Mouse (Mus musculus): Measurements from ENCODE around the gene 1810009A15Rik. TPM values are rescaled to one million over a fixed set of nuclear protein-coding genes. Genes with fewer than 3 reads are reported as not detected.

The 1810009A15Rik gene
- 10 to 100 TPM; 53.7 to 60.3 TPM for polyA plus RNA-seq (2017; shearing (Covaris generic))

DNA sequence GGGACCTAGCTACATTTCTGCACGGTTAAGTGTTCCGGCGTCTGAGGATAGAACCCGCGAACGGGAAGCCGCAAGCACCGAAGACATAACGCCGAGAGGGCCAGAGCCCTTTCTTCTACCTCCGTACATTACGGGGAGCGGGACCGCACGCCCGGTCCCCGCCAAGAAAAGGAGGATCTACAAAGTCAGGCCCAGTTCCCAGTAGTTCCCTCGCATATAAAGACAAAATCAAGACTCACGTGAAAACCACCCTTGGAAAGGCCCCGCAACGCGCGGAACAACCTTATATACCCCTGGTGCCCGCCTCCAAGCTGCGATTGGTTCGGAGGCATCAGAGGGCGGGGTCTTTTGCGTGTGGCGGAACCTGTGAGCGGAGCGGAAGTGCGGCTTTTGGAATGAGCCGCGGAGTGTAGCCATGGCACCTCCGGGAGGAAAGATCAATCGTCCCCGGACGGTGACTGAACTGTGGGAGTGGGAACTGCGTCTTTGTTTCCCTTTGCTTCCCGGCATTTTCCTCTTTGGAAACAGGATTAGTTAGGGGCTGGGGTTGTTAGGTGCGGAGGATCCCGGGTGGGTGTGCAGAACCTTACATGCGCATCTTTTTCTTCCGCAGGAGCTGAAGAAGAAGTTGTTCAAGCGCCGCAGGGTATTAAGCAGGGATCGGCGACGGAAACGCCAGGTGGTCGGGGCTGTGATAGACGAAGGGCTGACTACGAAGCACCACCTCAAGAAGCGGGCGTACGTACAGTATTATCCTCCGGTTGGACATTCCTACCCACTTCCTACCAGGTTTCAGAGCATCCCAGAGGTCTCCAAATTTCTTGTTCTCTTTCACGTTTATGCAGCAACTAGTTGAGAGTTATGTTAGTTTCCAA is at the start of gene 1810009A15Rik, which contains the start of gene Gm49416:
Gene 1810009A15Rik, plus strand, starts transcription at position 343 of the 875 bp plus-strand sequence.
Gene Gm49416, plus strand, starts transcription at position 416 of the 875 bp plus-strand sequence.

DNA sequence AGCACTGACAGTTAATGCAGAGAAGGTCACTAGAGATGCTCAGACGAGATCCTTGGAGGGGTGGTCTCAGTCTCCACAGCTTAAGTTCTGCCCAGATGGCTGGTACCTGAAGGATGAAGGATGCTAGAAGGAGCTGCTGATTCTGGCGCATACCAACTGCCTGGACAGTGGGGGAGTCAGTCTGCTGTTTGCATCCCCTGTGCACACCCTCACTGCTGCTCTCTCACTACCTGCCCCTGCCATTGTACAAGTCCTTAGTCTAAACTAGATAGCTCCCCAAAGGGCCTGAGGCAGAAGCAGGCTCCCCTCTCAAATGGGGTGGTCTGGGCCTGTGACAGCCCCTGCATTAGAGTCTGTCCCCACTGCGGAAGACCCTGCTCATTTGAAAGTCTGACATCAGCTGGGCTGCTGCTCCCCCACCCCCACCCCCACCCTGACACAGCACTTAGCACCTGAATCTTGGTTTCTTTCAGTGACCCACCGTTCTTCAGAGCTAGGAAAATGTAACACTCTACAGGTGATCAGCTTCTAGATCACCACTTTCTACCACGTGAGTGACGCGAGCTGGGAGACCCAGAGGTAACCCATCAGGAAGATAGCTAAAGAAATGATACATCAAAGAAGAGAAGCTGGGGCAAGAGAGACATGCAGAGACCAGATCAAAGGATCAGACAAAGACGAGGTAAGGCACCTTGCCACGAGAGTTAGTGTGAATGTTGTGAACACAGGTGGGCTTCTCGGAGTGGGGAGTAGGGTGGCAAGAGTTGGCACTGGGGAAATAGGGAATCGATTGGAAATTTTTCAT is 49.3 kb upstream of the 1810009A15Rik start, which contains the start of gene Gng3:
Gene Gng3, minus strand, starts transcription at position 92 of the 805 bp plus-strand sequence.

DNA sequence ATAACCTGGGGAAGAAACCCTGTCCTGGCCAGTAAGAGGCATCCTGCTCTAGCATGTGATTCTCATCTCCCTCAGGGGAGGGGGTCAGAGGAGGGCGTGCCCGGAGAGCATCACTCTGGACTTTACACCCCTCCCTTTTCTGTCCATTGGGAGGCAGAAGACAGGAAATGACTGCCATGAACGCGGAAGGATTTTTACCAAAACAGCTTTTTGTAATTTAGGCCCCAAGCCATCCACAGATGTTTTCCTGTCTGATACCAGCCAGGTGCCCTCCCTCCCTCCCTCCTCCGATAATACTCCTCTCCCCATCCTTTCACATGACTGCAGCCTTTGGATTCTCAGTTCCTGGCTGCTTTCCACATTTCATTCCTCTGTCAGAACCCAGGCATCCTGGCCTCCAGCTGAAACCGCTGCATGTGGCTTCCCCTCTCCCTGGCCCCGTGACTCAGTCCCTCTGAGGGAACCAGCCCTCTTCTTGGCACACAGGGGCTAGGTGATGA is 38.2 kb upstream of the 1810009A15Rik start, which contains the start of gene Lrrn4cl:
Gene Lrrn4cl, plus strand, starts transcription at position 367 of the 500 bp plus-strand sequence.

DNA sequence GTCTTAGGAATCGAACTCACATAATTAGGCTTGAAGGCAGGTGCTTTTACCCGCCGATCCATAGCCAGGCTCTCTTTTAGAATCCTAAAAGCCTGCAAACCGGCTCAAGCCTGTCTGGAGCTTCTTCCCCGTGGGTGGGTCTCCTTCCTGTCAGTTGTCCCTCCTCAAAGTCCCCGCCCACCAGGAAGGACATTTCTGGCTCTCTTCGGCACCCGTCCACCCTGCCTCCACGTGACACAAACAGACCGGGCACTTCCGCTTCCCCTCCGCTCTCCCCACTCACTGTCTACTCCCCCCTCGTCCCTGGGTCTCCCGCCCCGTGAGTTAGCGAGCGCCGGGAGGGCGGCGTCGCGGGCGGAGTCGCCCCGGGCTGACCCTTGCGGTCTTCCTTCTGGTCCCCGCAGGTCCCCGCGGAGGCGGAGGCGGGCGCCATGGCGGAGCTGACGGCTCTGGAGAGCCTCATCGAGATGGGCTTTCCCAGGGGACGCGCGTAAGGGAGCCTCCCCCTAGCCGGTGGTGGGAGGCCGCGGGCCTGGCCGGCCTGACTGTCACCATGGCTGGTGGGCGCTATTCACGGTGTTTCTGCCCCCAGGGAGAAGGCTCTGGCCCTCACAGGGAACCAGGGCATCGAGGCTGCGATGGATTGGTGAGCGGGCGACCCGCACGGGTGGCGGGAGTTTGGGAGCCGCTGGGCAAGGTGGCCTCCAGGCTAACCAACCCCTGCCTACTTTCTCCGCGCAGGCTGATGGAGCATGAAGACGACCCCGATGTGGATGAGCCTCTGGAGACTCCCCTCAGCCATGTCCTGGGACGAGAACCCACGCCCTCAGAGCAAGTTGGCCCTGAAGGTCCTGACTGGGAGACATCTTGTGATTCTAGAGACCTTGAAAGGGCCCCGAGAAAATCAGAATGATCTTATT is 17.1 kb upstream of the 1810009A15Rik start, which contains the start of gene Ubxn1:
Gene Ubxn1, plus strand, starts transcription at position 230 of the 920 bp plus-strand sequence.

DNA sequence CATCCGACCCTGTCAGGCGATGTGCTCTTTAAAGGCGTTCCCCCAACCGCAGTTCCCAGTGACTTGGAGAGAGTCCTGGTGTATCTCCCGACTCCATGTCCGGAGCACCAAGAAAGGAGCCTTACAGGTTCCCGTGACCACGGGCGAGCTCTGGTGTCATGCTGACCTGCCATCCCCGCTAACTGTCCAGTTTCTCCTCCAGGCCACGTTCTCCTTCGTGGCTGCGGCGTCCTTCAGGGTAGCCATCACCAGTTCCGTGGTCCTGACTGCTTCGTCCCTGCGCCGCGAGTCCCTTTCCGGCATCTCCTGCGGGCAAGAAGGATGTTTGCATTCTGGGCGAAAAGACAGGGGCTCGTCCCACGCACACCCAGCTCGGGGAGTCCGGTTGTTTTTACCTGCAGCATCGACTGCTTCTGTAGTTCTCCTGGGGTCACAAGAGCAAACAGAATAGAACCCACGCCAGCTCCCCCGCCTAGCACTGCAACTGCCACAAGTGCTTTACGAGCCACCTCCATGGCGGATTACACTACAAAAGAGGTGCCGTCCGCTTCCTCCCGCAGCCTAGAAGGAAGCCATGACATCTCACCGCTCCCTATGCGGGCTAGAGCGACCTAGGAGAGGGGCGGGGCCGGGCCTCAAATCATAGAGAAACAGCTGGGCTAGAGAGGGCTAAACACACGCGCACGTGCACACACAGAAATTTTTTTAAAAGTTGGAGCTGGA is 8.2 kb upstream of the 1810009A15Rik start, which contains the start of gene Uqcc3:
Gene Uqcc3, minus strand, starts transcription at position 613 of the 723 bp plus-strand sequence.

DNA sequence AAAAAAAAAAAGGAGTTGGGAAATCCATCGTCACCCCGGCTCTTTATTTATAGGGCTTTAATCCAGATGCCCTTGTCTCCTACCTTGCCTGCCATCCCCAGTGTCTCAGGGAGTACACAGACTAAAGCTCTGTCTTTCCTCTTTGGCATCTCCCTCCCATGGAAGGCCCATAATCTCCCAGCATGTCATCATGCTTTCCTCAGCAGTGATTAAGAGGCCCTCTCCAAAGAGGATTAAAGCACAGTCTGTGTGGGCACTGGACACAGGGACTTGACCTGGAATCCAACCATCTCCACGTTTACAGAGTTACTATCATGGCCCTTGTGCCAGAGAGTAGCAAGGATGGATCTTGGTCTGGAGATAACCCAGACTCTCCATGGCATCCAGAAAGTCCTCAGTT is 5.0 kb upstream of the 1810009A15Rik start, which contains the start of the genes Lbhd1 and Gm49403:
Gene Lbhd1, plus strand, starts transcription at position 117 of the 400 bp plus-strand sequence.
Gene Gm49403, plus strand, starts transcription at position 315 of the 400 bp plus-strand sequence.

DNA sequence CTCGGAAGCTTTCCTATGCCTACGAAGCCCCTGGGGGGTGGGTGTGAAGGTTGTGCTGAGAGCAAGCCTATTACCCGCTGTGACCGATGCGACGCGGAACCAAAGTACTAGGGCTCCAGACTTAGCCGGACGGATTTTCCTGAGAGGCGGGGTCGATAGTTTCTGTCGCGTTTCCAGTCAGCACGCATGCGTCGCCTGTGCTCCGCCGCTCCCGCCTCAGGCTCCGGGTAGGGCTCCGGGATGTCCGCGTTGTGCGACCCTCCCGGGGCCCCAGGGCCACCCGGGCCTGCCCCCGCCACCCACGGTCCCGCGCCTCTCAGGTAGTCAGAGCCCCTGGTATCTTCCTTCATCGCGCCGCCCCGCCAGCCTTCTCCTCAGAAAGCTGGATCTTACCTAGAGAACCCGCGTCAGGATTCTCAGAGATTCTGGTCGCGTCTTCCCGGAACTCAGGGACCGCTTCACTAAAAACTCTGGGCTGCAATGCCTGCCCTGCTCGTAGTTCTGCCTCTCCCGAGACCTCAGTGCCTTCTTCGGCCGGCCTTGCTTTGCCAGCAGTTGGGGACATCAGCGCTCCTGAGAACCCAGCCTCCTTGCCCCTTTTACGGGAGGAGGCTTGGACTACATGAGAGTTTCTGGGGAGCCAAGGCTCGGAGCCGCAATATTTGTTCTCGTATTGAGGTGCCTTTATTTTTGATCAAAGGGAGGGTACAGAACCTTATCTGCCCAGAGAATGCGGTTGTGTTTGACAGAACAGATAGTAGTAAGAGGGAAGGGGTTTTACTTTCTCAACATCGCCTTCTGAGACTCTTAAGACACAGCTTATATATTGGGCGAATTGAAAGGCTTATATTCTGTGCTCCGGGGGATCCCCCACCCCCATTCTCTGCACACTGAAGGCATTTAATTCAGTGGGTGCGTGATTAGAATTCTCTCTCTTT is 4.4 kb downstream of the 1810009A15Rik start, which contains the start of gene Ints5:
Gene Ints5, plus strand, starts transcription at position 177 of the 938 bp plus-strand sequence.

DNA sequence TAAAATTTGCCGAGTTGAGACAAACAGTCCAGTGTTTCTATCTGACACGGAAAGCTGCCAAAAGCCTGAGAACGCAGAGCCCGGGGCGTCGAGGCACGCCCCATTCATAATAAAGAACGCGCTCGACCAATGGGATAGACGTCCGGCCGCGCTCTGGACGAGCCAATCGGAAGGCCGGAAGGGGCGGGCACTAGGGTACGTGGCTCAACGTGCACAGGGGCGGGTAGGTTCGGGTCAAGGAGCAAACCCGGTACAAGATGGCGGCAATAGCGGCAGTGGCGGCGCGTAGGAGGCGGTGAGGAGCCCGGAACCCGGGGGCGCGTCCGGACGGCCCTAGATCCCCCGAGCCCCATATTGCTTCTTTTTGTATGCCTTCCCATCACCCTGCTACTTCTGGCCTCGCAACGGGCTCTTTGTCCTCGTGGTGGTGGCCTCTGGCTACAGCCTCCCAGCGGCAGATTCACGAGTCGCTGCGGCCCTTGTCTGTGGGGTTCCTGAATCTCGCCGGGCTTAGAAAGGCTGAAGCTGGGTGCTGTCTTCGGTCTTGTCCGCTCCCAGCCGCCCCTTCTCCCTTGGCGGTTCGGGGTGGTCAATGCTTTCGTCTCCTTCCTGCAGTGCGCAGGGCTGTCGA is 9.3 kb downstream of the 1810009A15Rik start, which contains the start of gene Ganab:
Gene Ganab, plus strand, starts transcription at position 207 of the 631 bp plus-strand sequence.

DNA sequence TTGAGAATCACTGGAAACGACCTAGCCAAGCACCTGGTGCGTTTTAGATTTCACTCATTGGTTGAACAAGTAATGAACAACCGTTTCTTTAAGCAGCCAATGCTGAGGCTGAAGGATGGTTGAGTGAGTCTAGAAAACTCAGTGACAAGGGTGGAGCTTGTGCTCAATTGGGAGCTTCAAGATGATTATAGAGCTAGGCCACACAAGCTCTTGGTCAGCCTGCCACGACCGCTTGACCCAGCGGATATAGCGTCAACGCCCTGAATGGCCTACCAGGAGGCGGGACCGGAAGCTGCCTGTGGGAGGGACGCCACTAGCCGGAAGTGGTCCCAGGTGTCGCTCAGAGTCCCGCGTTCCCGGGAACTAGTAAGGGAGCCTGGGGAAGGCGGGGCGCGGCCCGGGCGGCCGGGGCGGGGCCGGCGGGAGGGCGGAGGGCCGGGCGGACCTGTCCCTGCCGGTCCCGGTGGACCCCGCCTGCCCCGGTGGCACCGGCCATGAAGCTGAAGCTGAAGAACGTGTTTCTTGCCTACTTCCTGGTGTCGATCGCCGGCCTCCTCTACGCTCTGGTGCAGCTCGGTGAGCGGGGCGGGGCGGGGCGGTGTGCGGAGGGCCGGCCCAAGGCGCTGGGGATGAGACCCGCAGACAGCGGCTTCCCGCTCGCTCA is 31.6 kb downstream of the 1810009A15Rik start, which contains the start of gene B3gat3:
Gene B3gat3, plus strand, starts transcription at position 302 of the 664 bp plus-strand sequence.

DNA sequence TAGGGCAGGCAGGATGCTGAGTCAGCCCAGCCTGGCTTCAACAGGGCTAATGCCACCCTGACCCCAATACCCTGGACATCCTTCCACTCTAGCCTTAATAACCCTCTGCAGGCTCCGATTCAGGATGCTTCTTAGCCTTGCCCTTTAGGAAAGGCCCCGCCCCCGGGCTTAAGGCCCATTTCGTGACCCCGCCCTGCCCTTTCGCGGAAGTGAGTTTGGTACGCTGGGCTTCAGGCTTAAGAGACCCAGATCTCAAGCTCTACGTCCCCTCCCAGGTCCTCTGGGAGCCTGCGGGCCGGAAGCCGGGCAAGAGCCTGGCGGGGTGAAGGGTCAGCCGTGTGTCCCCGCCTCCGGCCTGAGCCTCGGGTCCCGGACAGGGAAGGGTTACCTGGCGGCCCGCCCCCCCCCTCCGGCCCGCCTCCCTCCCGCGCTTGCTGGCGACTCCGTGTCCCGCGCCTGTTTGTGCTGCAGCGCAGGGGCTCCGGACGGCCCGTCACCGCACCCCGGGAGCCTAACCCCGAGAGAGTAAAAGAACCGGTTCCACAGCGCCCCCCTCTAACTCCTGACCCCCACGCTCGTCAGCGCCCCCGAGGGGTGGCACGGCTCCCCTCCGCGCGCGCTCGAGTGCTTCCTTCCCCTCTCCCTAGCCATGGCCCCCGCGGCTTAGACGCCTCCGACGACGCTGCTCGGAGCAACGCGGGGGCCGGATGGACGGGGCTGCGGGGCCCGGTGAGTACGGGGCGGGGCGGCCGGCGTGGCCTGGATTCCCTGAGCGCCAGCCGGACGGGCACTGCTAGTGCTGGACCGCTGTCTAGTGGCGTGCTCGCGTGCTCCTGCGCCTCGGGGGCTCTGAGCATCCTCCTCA is 40.8 kb downstream of the 1810009A15Rik start, which contains the start of the genes Rom1 and Eml3:
Gene Rom1, minus strand, starts transcription at position 133 of the 865 bp plus-strand sequence.
Gene Eml3, plus strand, starts transcription at position 329 of the 865 bp plus-strand sequence.

Other genes with a start within 250 kb of the 1810009A15Rik start
- gene Chrm1, start 225.1 kb upstream of the 1810009A15Rik start, polyA plus RNA-seq (2017; shearing (Covaris generic)): under 1 TPM in 1 of 2 experiments, not detected in 1; 0.04 TPM
- 100 to 1,000 TPM; 123 to 154 TPM for gene Slc3a2, start 165.5 kb upstream of the 1810009A15Rik start, polyA plus RNA-seq (2017; shearing (Covaris generic))
- gene Wdr74, start 153.0 kb upstream of the 1810009A15Rik start, polyA plus RNA-seq (2017; shearing (Covaris generic)): 10 to 100 TPM; 56.2 to 78.4 TPM
- gene 1700092M07Rik, start 148.1 kb upstream of the 1810009A15Rik start, polyA plus RNA-seq (2017; shearing (Covaris generic)): under 1 TPM; 0.53 to 0.74 TPM
- 100 to 1,000 TPM; 143 to 165 TPM for gene Stx5a, start 147.4 kb upstream of the 1810009A15Rik start, polyA plus RNA-seq (2017; shearing (Covaris generic))
- 100 to 1,000 TPM; 161 to 220 TPM for gene Nxf1, start 131.8 kb upstream of the 1810009A15Rik start, polyA plus RNA-seq (2017; shearing (Covaris generic))
- gene Tmem223, start 117.9 kb upstream of the 1810009A15Rik start, polyA plus RNA-seq (2017; shearing (Covaris generic)): 10 to 100 TPM; 90.9 to 99.6 TPM
- 100 to 1,000 TPM; 176 to 213 TPM for gene Tmem179b, start 114.4 kb upstream of the 1810009A15Rik start, polyA plus RNA-seq (2017; shearing (Covaris generic))
- 10 to 100 TPM; 12.9 to 19.2 TPM for gene Taf6l, start 102.4 kb upstream of the 1810009A15Rik start, polyA plus RNA-seq (2017; shearing (Covaris generic))
- 100 to 1,000 TPM; 144 to 188 TPM for gene Polr2g, start 90.3 kb upstream of the 1810009A15Rik start, polyA plus RNA-seq (2017; shearing (Covaris generic))
- 1 to 10 TPM; 2.1 to 2.7 TPM for gene Zbtb3, start 86.3 kb upstream of the 1810009A15Rik start, polyA plus RNA-seq (2017; shearing (Covaris generic))
- 10 to 100 TPM; 45.5 TPM for gene Ttc9c, start 69.5 kb upstream of the 1810009A15Rik start, polyA plus RNA-seq (2017; shearing (Covaris generic))
- 10 to 100 TPM; 13.8 to 14.4 TPM for gene Hnrnpul2, start 68.8 kb upstream of the 1810009A15Rik start, polyA plus RNA-seq (2017; shearing (Covaris generic))
- under 1 TPM in 1 of 2 experiments, not detected in 1; 0.89 TPM for gene AC129217.1, start 59.1 kb upstream of the 1810009A15Rik start, polyA plus RNA-seq (2017; shearing (Covaris generic))
- gene Bscl2, start 51.4 kb upstream of the 1810009A15Rik start, polyA plus RNA-seq (2017; shearing (Covaris generic)): 100 to 1,000 TPM; 115 to 134 TPM
- 1 to 10 TPM in 1 of 2 experiments, under 1 TPM in 1; 0.39 to 1.0 TPM for gene Gng3, start 49.7 kb upstream of the 1810009A15Rik start, polyA plus RNA-seq (2017; shearing (Covaris generic))
- under 1 TPM in 1 of 2 experiments, not detected in 1; 0.10 TPM for gene Lrrn4cl, start 38.1 kb upstream of the 1810009A15Rik start, polyA plus RNA-seq (2017; shearing (Covaris generic))
- 100 to 1,000 TPM; 155 to 175 TPM for gene Ubxn1, start 17.4 kb upstream of the 1810009A15Rik start, polyA plus RNA-seq (2017; shearing (Covaris generic))
- 100 to 1,000 TPM in 1 of 2 experiments, 10 to 100 TPM in 1; 79.3 to 105 TPM for gene Uqcc3, start 7.9 kb upstream of the 1810009A15Rik start, polyA plus RNA-seq (2017; shearing (Covaris generic))
- 10 to 100 TPM; 81.7 to 89.2 TPM for gene Lbhd1, start 5.1 kb upstream of the 1810009A15Rik start, polyA plus RNA-seq (2017; shearing (Covaris generic))
- gene Gm49403, start 4.9 kb upstream of the 1810009A15Rik start, polyA plus RNA-seq (2017; shearing (Covaris generic)): not detected
- not detected for gene Gm49416, start 73 bp downstream of the 1810009A15Rik start, polyA plus RNA-seq (2017; shearing (Covaris generic))
- 10 to 100 TPM; 33.7 to 35.1 TPM for gene Ints5, start 4.2 kb downstream of the 1810009A15Rik start, polyA plus RNA-seq (2017; shearing (Covaris generic))
- 100 to 1,000 TPM in 1 of 2 experiments, 10 to 100 TPM in 1; 76.4 to 105 TPM for gene Ganab, start 9.2 kb downstream of the 1810009A15Rik start, polyA plus RNA-seq (2017; shearing (Covaris generic))
- gene B3gat3, start 31.5 kb downstream of the 1810009A15Rik start, polyA plus RNA-seq (2017; shearing (Covaris generic)): 10 to 100 TPM; 32.7 to 61.4 TPM
- 10 to 100 TPM in 1 of 2 experiments, 1 to 10 TPM in 1; 6.7 to 22.9 TPM for gene Rom1, start 40.5 kb downstream of the 1810009A15Rik start, polyA plus RNA-seq (2017; shearing (Covaris generic))
- 10 to 100 TPM; 65.5 to 86.4 TPM for gene Eml3, start 40.7 kb downstream of the 1810009A15Rik start, polyA plus RNA-seq (2017; shearing (Covaris generic))
- gene Mta2, start 53.0 kb downstream of the 1810009A15Rik start, polyA plus RNA-seq (2017; shearing (Covaris generic)): 100 to 1,000 TPM; 207 to 252 TPM
- 10 to 100 TPM; 28.1 to 34.9 TPM for gene Tut1, start 65.0 kb downstream of the 1810009A15Rik start, polyA plus RNA-seq (2017; shearing (Covaris generic))
- 100 to 1,000 TPM; 243 to 311 TPM for gene Eef1g, start 78.2 kb downstream of the 1810009A15Rik start, polyA plus RNA-seq (2017; shearing (Covaris generic))
- gene Ahnak, start 100.4 kb downstream of the 1810009A15Rik start, polyA plus RNA-seq (2017; shearing (Covaris generic)): 10 to 100 TPM; 51.5 to 98.4 TPM
- not detected for gene Scgb1a1, start 199.1 kb downstream of the 1810009A15Rik start, polyA plus RNA-seq (2017; shearing (Covaris generic))
- 10 to 100 TPM; 24.2 to 24.7 TPM for gene Asrgl1, start 246.8 kb downstream of the 1810009A15Rik start, polyA plus RNA-seq (2017; shearing (Covaris generic))

All from activated CD4-positive, CD25-positive, alpha-beta regulatory T cell (primary cell).